Mouse (Mus musculus) cerebellum, adult 11-12 months (tissue): Measurements from ENCODE around the gene Fam114a1.

Experiments used
- DNase-seq: peaks from one replicate; pipeline ENCODE4 v3.0.0; 2022

Fam114a1 gene

GRCm38 (mm10) chr5:65006011-65006491, 36.2 kb downstream of the Fam114a1 start:
- DNase-seq: no peak

- DNase-seq: no peak
Observed at GRCm38 (mm10) chr5:65011901-65012573, 42.2 kb downstream of the Fam114a1 start.

- no peak for DNase-seq
Observed at GRCm38 (mm10) chr5:65015508-65015907, 45.6 kb downstream of the Fam114a1 start.

GRCm38 (mm10) chr5:65019109-65019508, 49.2 kb downstream of the Fam114a1 start:
- no peak for DNase-seq

- peak; percentile 94 for DNase-seq
Observed at GRCm38 (mm10) chr5:65019823-65020222, 50.0 kb downstream of the Fam114a1 start.

GRCm38 (mm10) chr5:65022006-65022405, 52.1 kb downstream of the Fam114a1 start:
- DNase-seq: no peak

- no peak for DNase-seq
Observed at GRCm38 (mm10) chr5:65024641-65025040, 54.8 kb downstream of the Fam114a1 start.

GRCm38 (mm10) chr5:65025916-65026315, 56.0 kb downstream of the Fam114a1 start:
- no peak for DNase-seq

- DNase-seq: no peak
Observed at GRCm38 (mm10) chr5:65026776-65027175, 56.9 kb downstream of the Fam114a1 start.

GRCm38 (mm10) chr5:65028019-65028418, 58.1 kb downstream of the Fam114a1 start:
- DNase-seq: no peak

- peak; percentile 43 for DNase-seq
Observed at GRCm38 (mm10) chr5:65036597-65036996, 66.7 kb downstream of the Fam114a1 start.

GRCm38 (mm10) chr5:65038305-65038704, 68.4 kb downstream of the Fam114a1 start:
- no peak for DNase-seq

GRCm38 (mm10) chr5:65038811-65039571, 69.1 kb downstream of the Fam114a1 start:
- DNase-seq: no peak

GRCm38 (mm10) chr5:65040463-65040862, 70.6 kb downstream of the Fam114a1 start:
- DNase-seq: no peak

GRCm38 (mm10) chr5:65043407-65043895, 73.6 kb downstream of the Fam114a1 start:
- no peak for DNase-seq

GRCm38 (mm10) chr5:65045642-65046370, 75.9 kb downstream of the Fam114a1 start:
- peak; percentile 85 for DNase-seq

GRCm38 (mm10) chr5:65046442-65047284, 76.8 kb downstream of the Fam114a1 start:
- DNase-seq: peak; percentile 25

GRCm38 (mm10) chr5:65047285-65047855, 77.5 kb downstream of the Fam114a1 start:
- no peak for DNase-seq

- DNase-seq: no peak
Observed at GRCm38 (mm10) chr5:65049880-65050279, 80.0 kb downstream of the Fam114a1 start.

- no peak for DNase-seq
Observed at GRCm38 (mm10) chr5:65051513-65051912, 81.6 kb downstream of the Fam114a1 start.

- no peak for DNase-seq
Observed at GRCm38 (mm10) chr5:65057596-65057995, 87.7 kb downstream of the Fam114a1 start.

- no peak for DNase-seq
Observed at GRCm38 (mm10) chr5:65059806-65060205, 89.9 kb downstream of the Fam114a1 start.
